ENCODE assay signal across 9 mouse cellular contexts in the genomic region with DNA sequence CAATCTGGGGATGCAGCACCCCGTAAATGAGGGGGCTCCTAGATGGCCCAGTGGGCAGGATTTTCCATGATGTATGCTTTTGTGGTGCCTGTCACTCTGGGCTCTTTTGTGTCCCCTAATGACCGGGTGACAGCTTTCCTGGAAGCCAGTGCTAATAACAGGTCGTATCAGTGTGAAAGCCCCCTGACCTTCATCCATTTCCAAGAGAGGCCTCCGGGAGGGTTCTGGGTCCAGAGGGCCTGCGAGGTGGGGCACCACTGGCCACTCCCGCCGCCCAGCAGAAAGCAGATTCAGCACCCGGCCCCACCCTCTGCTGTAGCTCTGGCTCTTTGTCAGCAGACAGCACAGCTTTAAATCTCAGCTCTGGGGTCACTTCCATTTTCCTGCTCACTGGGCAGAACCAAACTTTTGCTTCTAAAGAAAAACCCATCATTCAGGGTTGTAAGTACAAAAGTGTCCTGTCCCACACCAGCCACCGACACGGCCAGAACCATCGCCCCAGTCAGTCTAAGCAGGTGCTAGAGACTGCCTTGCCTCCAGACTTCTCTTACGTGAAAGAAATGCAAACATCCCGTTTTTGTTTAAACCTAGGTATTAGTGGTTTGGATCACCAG. TPM values are rescaled to one million over a fixed set of nuclear protein-coding genes. Genes with fewer than 3 reads are reported as not detected.
DNase-seq lines count a peak whose midpoint lies in the region; ATAC-seq lines count a peak whose summit lies in the region.
"Had no signal": no experiment of that assay in that cellular context is flagged by ENCODE, and none has a peak within 500 bp of the region (broad histone marks: within the 10 kb centered on the region; RNA-seq: fewer than 3 reads in every experiment).

No protein-coding gene starts in this region.

- 0 out of 2 replicates have a peak overlapping the region, but pooled peaks have one; percentile 3 for H3K9ac ChIP-seq in lung, embryonic 16.5 days (ENCODE audit: low read length)
- peak overlapping the region; percentile 56 for H3K9ac ChIP-seq in hindbrain, embryonic 13.5 days
- no peak overlapping the region; the same call in 1 of the 2 replicates for H3K9ac ChIP-seq in stomach, embryonic 16.5 days (ENCODE audit: low read length)

- H3K4me1 ChIP-seq in lung, embryonic 16.5 days (replicated peaks; ENCODE audit: control insufficient read depth, insufficient read depth, low read length) = peaks cover 29% of the 10 kb centered on the region
- peaks cover 67% of the 10 kb centered on the region for H3K4me1 ChIP-seq in hindbrain, embryonic 13.5 days (replicated peaks)
- peaks cover 21% of the 10 kb centered on the region for H3K4me1 ChIP-seq in stomach, embryonic 16.5 days (ENCODE audit: control insufficient read depth, insufficient read depth, low read length)

- intact Hi-C loops in left cerebral cortex, postnatal 14 days (cut with DNase I) = no loop called here
- intact Hi-C loops in gastrocnemius, postnatal 36 days (cut with DNase I) = no loop called here

- no peak; the same call in 1 of the 2 replicates for ATAC-seq in lung, embryonic 16.5 days (ENCODE audit: low read depth)
- no peak for ATAC-seq in hindbrain, embryonic 13.5 days (ENCODE audit: low FRiP score)
- no peak for ATAC-seq in stomach, embryonic 16.5 days (ENCODE audit: insufficient read depth, low FRiP score)

- DNase-seq in lung, postnatal 36 days = no peak
- DNase-seq in kidney, postnatal 4 days = peak; percentile 53 to 69
- no peak for DNase-seq in left cerebral cortex, postnatal 14 days (ENCODE audit: low spot score in 2 of 2)
- no peak for DNase-seq in adrenal gland, adult 18-20 months (ENCODE audit: low spot score in 2 of 2)
- no peak for DNase-seq in gastrocnemius, postnatal 36 days
- DNase-seq: cerebellum, adult 18-20 months had no signal

- no peaks in the 10 kb centered on the region for H3K27me3 ChIP-seq in lung, embryonic 16.5 days (ENCODE audit: control insufficient read depth, insufficient read depth, low read depth, low read length)
- no peaks in the 10 kb centered on the region for H3K27me3 ChIP-seq in hindbrain, embryonic 13.5 days
- no peaks in the 10 kb centered on the region for H3K27me3 ChIP-seq in stomach, embryonic 16.5 days (ENCODE audit: control insufficient read depth, insufficient read depth, low read length)

- peak overlapping the region; percentile 9; the same call in 1 of the 2 replicates for H3K4me2 ChIP-seq in lung, embryonic 16.5 days (ENCODE audit: low read depth, low read length)
- H3K4me2 ChIP-seq in hindbrain, embryonic 13.5 days = peak overlapping the region; percentile 31; the same call in 1 of the 2 replicates
- peak overlapping the region; percentile 28; the same call in 1 of the 2 replicates for H3K4me2 ChIP-seq in stomach, embryonic 16.5 days (ENCODE audit: low read depth, low read length)

- H3K4me3 ChIP-seq in lung, embryonic 16.5 days (ENCODE audit: low read length) = no peak overlapping the region
- H3K4me3 ChIP-seq in hindbrain, embryonic 13.5 days = no peak overlapping the region
- H3K4me3 ChIP-seq in stomach, embryonic 16.5 days (replicated peaks; ENCODE audit: low read length) = no peak overlapping the region

- WGBS in lung, embryonic 16.5 days = 30% methylated on average over 13 of the region's 13 CpGs
- WGBS in hindbrain, embryonic 13.5 days = 9% methylated on average over 13 of the region's 13 CpGs
- WGBS in stomach, embryonic 16.5 days = 29% methylated on average over 13 of the region's 13 CpGs

- H3K36me3 ChIP-seq in lung, embryonic 16.5 days (ENCODE audit: control insufficient read depth, insufficient read depth, low read length) = no peaks in the 10 kb centered on the region
- no peaks in the 10 kb centered on the region for H3K36me3 ChIP-seq in hindbrain, embryonic 13.5 days
- no peaks in the 10 kb centered on the region for H3K36me3 ChIP-seq in stomach, embryonic 16.5 days (ENCODE audit: control insufficient read depth, insufficient read depth, low read length)

- 0 out of 2 replicates have a peak overlapping the region, but pooled peaks have one; percentile 15 for H3K27ac ChIP-seq in lung, embryonic 16.5 days (ENCODE audit: low read length)
- peak overlapping the region; percentile 85 for H3K27ac ChIP-seq in hindbrain, embryonic 13.5 days
- peak overlapping the region; percentile 34; the same call in 1 of the 2 replicates for H3K27ac ChIP-seq in stomach, embryonic 16.5 days (ENCODE audit: low read length)

- no peaks in the 10 kb centered on the region for H3K9me3 ChIP-seq in lung, embryonic 16.5 days (ENCODE audit: control insufficient read depth, low read length)
- H3K9me3 ChIP-seq in hindbrain, embryonic 13.5 days = no peaks in the 10 kb centered on the region
- no peaks in the 10 kb centered on the region for H3K9me3 ChIP-seq in stomach, embryonic 16.5 days (replicated peaks; ENCODE audit: control insufficient read depth, low read length)

RNA-seq across cellular contexts. Expression of a gene that starts 39.1 kb away (rescaled TPM):
- 7.7 and 8.8 TPM in 2 replicates for polyA plus RNA-seq in lung, embryonic 16.5 days (2015; fragmentation: Nextera tagmentation; extraction: Ambion mirVana)
- polyA plus RNA-seq in hindbrain, embryonic 13.5 days (2015; fragmentation: Nextera tagmentation; extraction: Ambion mirVana) = 50.3 and 52.3 TPM in 2 replicates
- 12.1 and 14.2 TPM in 2 replicates for polyA plus RNA-seq in stomach, embryonic 16.5 days (2015; fragmentation: Nextera tagmentation; extraction: Ambion mirVana)
- 1 to 10 TPM; 6.7 to 6.9 TPM for total RNA-seq in left cerebral cortex, postnatal 14 days (2021)
- 1 to 10 TPM in 1 of 2 experiments, under 1 TPM in 1; 0.45 to 1.1 TPM for total RNA-seq in adrenal gland, adult 18-20 months (2021)
- total RNA-seq in gastrocnemius, postnatal 36 days (2021) = 1 to 10 TPM; 1.4 to 4.1 TPM

Comparison
In these comparisons a context has a peak if more than half of its experiments do, and no peak if none do; other contexts are left out.
1. H3K27ac ChIP-seq: peak in every context shown above with its lines; median percentile 85 in hindbrain, embryonic 13.5 days; 34 in stomach, embryonic 16.5 days; 15 in lung, embryonic 16.5 days.
2. DNase-seq: peak in kidney, postnatal 4 days (2 of 2); none in lung, postnatal 36 days (single experiment), left cerebral cortex, postnatal 14 days (0 of 2), adrenal gland, adult 18-20 months (0 of 2) and gastrocnemius, postnatal 36 days (0 of 2).
3. Peak in every context shown above with its lines, with median percentiles within 50 percentile points of each other: H3K4me2 ChIP-seq.